Mouse (Mus musculus): Measurements from ENCODE around the gene Pld4. TPM values are rescaled to one million over a fixed set of nuclear protein-coding genes. Genes with fewer than 3 reads are reported as not detected.

Gene Pld4
- polyA plus RNA-seq, 1 experiment from 2014 or later: 4.2 TPM

DNA sequence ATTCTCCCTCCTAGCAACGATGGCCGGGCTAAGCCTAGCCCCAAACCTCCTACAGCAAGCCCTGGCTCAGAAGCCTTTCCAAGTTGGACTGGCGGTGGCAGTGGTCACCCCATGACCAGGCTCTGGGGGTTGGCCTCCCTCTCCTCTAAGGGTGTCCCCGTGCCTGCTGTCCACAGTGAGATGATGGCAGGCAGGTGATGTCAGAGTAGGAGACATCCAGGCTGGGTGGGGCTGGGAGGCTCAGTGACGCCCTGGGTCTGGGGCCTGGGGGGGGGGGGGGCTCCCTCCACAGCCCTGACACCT is 37.5 kb upstream of the Pld4 start:
- H3K4me2 ChIP-seq: peak overlapping the region; percentile 100
- H3K27me3 ChIP-seq (ENCODE audit: control insufficient read depth, insufficient read depth, low read length): peaks cover 30% of the 10 kb centered on the region
- peak overlapping the region; percentile 71; the same call in 1 of the 2 replicates for H3K9ac ChIP-seq (ENCODE audit: low read length)
- no peak for DNase-seq (ENCODE audit: low spot score, missing footprints)
- peak overlapping the region; percentile 74 for H3K4me3 ChIP-seq (ENCODE audit: low read depth, low read length)
- H3K9me3 ChIP-seq (ENCODE audit: control insufficient read depth, low read length): no peaks in the 10 kb centered on the region
- H3K27ac ChIP-seq (ENCODE audit: low read depth, low read length): no peak overlapping the region
- 12% methylated on average over 5 of the region's 5 CpGs for WGBS
- no peaks in the 10 kb centered on the region for H3K36me3 ChIP-seq (ENCODE audit: control insufficient read depth, insufficient read depth, low read length)
- H3K4me1 ChIP-seq (ENCODE audit: control insufficient read depth, insufficient read depth, low read length): peaks cover 9% of the 10 kb centered on the region
- ATAC-seq (ENCODE audit: low FRiP score): peak; percentile 17; the same call in 1 of the 2 replicates

DNA sequence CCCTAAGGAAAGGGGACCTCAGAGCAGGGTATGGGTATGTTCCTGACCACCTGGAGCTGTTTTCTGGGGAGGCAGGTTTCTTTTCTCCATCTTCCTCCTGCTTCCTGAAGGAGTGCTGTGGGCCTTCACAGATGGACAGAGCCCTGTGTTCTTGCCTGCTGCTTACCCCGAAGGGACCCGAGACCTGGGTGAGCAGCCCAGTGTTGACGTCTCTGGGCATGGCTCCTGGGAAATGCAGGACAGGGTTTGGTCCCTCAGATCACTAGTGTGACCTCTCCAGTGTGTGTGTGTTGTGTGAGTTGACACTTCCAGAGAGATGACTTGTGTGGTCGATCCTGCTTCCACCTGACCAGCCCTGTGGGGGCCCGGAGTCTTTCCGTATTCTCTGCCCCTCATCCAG is 37.0 kb upstream of the Pld4 start:
- H3K36me3 ChIP-seq (ENCODE audit: control insufficient read depth, insufficient read depth, low read length): no peaks in the 10 kb centered on the region
- no peaks in the 10 kb centered on the region for H3K9me3 ChIP-seq (ENCODE audit: control insufficient read depth, low read length)
- no peak overlapping the region for H3K9ac ChIP-seq (ENCODE audit: low read length)
- 88% methylated on average over 6 of the region's 6 CpGs for WGBS
- H3K4me3 ChIP-seq (ENCODE audit: low read depth, low read length): no peak overlapping the region
- peaks cover 30% of the 10 kb centered on the region for H3K27me3 ChIP-seq (ENCODE audit: control insufficient read depth, insufficient read depth, low read length)
- DNase-seq (ENCODE audit: low spot score, missing footprints) (peak; percentile 86), ATAC-seq (ENCODE audit: low FRiP score) (no peak)
- peak overlapping the region; percentile 100; the same call in 1 of the 2 replicates for H3K4me2 ChIP-seq
- H3K4me1 ChIP-seq (ENCODE audit: control insufficient read depth, insufficient read depth, low read length): peaks cover 9% of the 10 kb centered on the region
- H3K27ac ChIP-seq (ENCODE audit: low read depth, low read length): no peak overlapping the region

DNA sequence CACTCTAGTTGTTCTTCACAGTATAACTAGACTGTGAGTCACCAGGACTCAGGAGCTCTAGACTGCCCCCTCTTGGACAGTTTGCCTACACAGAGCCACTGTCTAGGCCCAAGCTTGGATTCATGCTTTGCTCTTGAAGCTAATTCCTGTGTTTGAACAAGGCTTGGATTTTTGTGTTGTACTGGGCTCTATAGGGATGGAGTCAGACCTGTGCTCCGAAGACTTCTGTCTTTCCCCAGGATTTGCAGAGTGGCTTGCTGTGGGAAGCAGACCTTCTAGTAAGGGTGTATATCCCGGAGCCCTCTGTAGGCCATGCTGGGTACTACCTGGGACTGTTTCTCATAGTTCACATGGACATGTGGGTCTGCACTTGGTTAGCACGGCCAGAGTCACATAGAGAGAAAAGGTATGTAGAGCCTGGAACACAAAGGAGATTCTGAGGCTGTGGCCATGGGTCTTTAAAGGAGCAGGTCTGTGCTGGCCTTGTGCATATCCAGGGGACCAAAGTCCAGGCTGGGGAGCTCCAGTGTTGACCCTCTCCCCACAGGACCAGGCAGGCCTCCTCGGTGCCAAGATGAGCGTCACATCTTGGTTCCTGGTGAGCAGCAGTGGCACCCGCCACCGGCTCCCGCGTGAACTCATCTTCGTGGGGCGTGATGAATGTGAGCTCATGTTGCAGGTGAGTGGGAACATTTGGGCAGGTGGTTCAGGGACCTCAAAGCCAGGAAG is 36.2 kb upstream of the Pld4 start:
- 78% methylated on average over 11 of the region's 11 CpGs for WGBS
- Histone ChIP-seq H3K27ac (ENCODE audit: low read depth, low read length) (no peak overlapping the region), H3K9ac (ENCODE audit: low read length) (no peak overlapping the region), H3K36me3 (ENCODE audit: control insufficient read depth, insufficient read depth, low read length) (no peaks in the 10 kb centered on the region), H3K27me3 (ENCODE audit: control insufficient read depth, insufficient read depth, low read length) (peaks cover 30% of the 10 kb centered on the region), H3K4me1 (ENCODE audit: control insufficient read depth, insufficient read depth, low read length) (peaks cover 9% of the 10 kb centered on the region), H3K4me2 (no peak overlapping the region), H3K9me3 (ENCODE audit: control insufficient read depth, low read length) (no peaks in the 10 kb centered on the region), H3K4me3 (ENCODE audit: low read depth, low read length) (no peak overlapping the region)
- peak; percentile 97 for DNase-seq (ENCODE audit: low spot score, missing footprints)
- ATAC-seq (ENCODE audit: low FRiP score): peak; percentile 33; the same call in 1 of the 2 replicates

DNA sequence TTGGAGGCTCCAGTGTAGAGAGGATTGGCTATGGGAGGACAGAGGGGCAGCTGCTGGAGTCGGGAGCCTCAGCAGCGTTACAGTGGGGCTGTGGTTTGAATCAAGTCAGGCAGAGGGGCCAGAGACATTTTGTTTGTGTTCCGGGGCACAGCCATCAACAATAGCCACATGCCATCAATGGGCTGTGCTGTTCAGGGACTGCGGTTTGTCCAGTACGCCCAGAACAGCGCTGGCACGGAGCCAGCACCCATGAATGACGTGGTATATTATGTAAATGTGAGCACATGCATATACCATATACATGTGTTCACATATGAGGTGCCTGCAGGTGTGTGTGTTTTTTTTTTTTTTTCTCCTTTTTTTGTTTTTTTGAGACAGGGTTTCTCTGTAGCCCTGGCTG is 32.7 kb upstream of the Pld4 start:
- H3K9ac ChIP-seq (ENCODE audit: low read length): no peak overlapping the region

DNA sequence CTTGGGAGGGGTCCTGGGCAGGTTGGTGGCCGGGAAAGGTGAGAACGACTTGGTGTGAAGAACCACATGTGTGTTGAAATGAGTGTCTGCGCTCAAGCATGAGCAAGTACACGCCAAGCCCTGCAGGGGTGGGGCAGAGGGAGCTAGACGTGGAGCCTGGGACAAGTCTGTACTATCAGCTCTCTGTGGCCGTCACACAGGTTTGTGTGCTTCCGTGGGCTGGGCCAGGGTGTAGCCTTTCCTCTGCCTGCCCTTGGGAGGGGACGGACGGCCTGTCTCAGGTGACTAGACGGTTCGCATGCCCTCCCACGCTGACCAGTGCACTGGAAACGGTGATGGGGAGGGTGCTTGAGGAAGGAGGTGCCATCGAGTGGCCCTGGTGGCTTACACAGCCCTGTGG is 29.6 kb upstream of the Pld4 start:
- ATAC-seq (ENCODE audit: low FRiP score): no peak
- 89% methylated on average over 14 of the region's 14 CpGs for WGBS

More for the DNA sequence above, 32.7 kb upstream of the Pld4 start:
- Histone ChIP-seq H3K27ac (ENCODE audit: low read depth, low read length) (no peak overlapping the region), H3K4me2 (no peak overlapping the region), H3K9me3 (ENCODE audit: control insufficient read depth, low read length) (no peaks in the 10 kb centered on the region), H3K4me3 (ENCODE audit: low read depth, low read length) (no peak overlapping the region), H3K36me3 (ENCODE audit: control insufficient read depth, insufficient read depth, low read length) (no peaks in the 10 kb centered on the region), H3K4me1 (ENCODE audit: control insufficient read depth, insufficient read depth, low read length) (peaks cover 2% of the 10 kb centered on the region; the same call in 1 of the 2 replicates), H3K27me3 (ENCODE audit: control insufficient read depth, insufficient read depth, low read length) (peaks cover 9% of the 10 kb centered on the region)
- 74% methylated on average over 8 of the region's 8 CpGs for WGBS
- ATAC-seq (ENCODE audit: low FRiP score): no peak
- no peak for DNase-seq (ENCODE audit: low spot score, missing footprints)

DNA sequence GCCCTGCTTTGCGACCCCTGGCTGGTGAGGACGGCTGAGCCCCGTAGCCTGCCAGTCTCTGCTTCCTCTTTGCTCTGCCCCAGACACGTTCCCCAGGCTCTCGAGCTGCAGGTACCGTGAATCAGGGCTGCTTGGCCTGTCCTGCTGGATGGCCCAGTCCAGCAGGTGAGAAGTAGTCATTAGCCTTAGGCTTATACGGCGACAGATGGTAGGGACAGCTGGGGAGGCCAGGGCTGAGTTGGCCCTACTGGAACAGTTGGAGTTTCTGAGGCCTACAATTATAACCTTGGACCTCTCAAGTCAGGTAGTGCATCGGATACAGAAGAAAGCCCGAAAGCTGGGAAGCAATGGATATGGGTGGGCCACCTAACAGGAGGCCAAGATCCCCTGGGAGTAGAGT is 27.9 kb upstream of the Pld4 start:
- Histone ChIP-seq H3K36me3 (ENCODE audit: control insufficient read depth, insufficient read depth, low read length) (0 out of 2 replicates have a peak, but pooled peaks cover 3% of the 10 kb centered on the region), H3K4me1 (ENCODE audit: control insufficient read depth, insufficient read depth, low read length) (no peaks in the 10 kb centered on the region), H3K9me3 (ENCODE audit: control insufficient read depth, low read length) (no peaks in the 10 kb centered on the region), H3K27ac (ENCODE audit: low read depth, low read length) (no peak overlapping the region), H3K4me3 (ENCODE audit: low read depth, low read length) (no peak overlapping the region), H3K27me3 (ENCODE audit: control insufficient read depth, insufficient read depth, low read length) (no peaks in the 10 kb centered on the region), H3K4me2 (no peak overlapping the region), H3K9ac (ENCODE audit: low read length) (no peak overlapping the region)
- DNase-seq (ENCODE audit: low spot score, missing footprints) (no peak), ATAC-seq (ENCODE audit: low FRiP score) (no peak)
- WGBS: 91% methylated on average over 10 of the region's 10 CpGs

More for the DNA sequence above, 29.6 kb upstream of the Pld4 start:
- H3K4me3 ChIP-seq (ENCODE audit: low read depth, low read length): no peak overlapping the region
- H3K9ac ChIP-seq (ENCODE audit: low read length): no peak overlapping the region
- DNase-seq (ENCODE audit: low spot score, missing footprints): no peak
- no peak overlapping the region for H3K27ac ChIP-seq (ENCODE audit: low read depth, low read length)
- H3K4me1 ChIP-seq (ENCODE audit: control insufficient read depth, insufficient read depth, low read length): no peaks in the 10 kb centered on the region
- H3K27me3 ChIP-seq (ENCODE audit: control insufficient read depth, insufficient read depth, low read length): no peaks in the 10 kb centered on the region
- no peak overlapping the region for H3K4me2 ChIP-seq
- no peaks in the 10 kb centered on the region for H3K9me3 ChIP-seq (ENCODE audit: control insufficient read depth, low read length)
- no peaks in the 10 kb centered on the region for H3K36me3 ChIP-seq (ENCODE audit: control insufficient read depth, insufficient read depth, low read length)

DNA sequence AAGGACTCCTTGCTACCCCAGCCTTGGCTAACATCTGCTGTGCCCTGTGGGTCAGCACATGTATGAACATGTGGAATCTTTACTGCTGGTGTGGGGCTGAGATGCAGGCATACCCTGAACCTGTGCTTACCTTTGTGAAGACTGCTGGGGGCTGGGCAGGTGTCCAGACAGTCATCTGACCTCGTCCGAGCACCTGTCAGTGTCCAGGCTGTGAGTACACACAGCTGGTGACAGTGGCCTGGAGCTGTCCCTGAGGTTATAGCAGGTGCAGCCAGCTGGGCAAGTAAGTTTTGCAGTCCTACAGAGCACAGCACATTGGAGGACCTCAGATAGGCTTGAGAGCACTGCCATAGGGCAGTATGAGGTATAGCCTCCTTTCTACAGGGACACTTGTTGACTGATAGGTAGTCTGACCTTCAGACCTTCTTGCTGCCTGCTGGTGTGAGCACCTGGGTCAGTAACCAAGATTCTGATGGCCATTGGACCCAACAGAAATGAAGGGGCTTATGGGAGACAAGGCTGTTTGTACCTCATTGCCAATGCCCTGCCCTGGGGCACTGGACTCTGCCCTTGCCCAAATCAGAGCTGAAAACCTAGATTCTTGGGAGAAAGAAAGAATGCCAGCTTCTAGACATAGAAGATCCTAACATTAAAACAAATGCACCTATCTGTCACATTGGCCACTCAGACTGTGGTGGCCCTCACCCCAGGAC is 26.2 kb upstream of the Pld4 start:
- no peak overlapping the region for H3K27ac ChIP-seq (ENCODE audit: low read depth, low read length)
- 0 out of 2 replicates have a peak, but pooled peaks cover 3% of the 10 kb centered on the region for H3K36me3 ChIP-seq (ENCODE audit: control insufficient read depth, insufficient read depth, low read length)
- no peaks in the 10 kb centered on the region for H3K9me3 ChIP-seq (ENCODE audit: control insufficient read depth, low read length)
- no peak overlapping the region for H3K4me3 ChIP-seq (ENCODE audit: low read depth, low read length)
- DNase-seq (ENCODE audit: low spot score, missing footprints) (peak; percentile 28), ATAC-seq (ENCODE audit: low FRiP score) (no peak)
- H3K4me2 ChIP-seq: no peak overlapping the region
- H3K27me3 ChIP-seq (ENCODE audit: control insufficient read depth, insufficient read depth, low read length): no peaks in the 10 kb centered on the region
- WGBS: 76% methylated on average over 2 of the region's 2 CpGs
- no peak overlapping the region for H3K9ac ChIP-seq (ENCODE audit: low read length)
- H3K4me1 ChIP-seq (ENCODE audit: control insufficient read depth, insufficient read depth, low read length): no peaks in the 10 kb centered on the region

DNA sequence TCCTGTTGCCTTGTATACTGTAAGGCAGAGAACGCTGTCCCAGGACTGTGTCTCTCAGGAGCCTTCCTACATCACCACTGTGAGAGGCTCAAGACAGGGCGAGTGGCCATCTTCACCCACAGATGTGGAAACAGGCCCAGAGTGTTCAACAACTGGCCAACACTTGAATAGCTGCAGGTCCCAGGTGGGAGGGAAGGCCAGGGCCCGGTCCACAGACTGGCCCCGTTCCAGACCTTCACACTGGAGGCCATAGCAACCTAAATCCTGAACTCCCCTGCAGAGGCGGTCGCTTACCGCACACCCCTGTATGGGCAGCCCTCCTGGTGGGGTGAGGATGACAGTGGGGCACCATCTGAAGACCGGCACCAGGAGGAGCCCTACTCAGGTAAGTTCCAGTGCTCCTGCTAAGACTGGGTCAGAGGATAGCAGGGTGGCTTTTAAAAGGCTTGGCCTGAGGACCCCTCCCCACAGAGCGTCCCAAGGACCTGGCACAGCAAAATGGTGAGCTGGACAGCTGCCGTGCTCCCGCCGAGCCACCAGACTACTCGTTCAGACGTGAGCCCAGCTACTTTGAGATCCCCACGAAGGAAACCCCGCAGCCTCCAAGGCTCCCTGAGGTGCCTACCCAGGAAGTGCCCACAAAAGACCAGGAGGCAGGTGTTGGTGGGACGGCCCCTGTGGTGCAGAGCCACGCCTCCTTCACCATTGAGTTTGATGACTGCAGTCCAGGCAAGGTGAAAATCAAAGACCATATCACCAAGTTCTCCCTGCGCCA is 25.4 kb upstream of the Pld4 start:
- Histone ChIP-seq H3K9me3 (ENCODE audit: control insufficient read depth, low read length) (no peaks in the 10 kb centered on the region), H3K9ac (ENCODE audit: low read length) (no peak overlapping the region), H3K27ac (ENCODE audit: low read depth, low read length) (no peak overlapping the region), H3K36me3 (ENCODE audit: control insufficient read depth, insufficient read depth, low read length) (0 out of 2 replicates have a peak, but pooled peaks cover 3% of the 10 kb centered on the region), H3K4me2 (no peak overlapping the region), H3K4me3 (ENCODE audit: low read depth, low read length) (no peak overlapping the region), H3K4me1 (ENCODE audit: control insufficient read depth, insufficient read depth, low read length) (no peaks in the 10 kb centered on the region), H3K27me3 (ENCODE audit: control insufficient read depth, insufficient read depth, low read length) (no peaks in the 10 kb centered on the region)
- no peak for ATAC-seq (ENCODE audit: low FRiP score)
- DNase-seq (ENCODE audit: low spot score, missing footprints): peak; percentile 68
- 87% methylated on average over 19 of the region's 19 CpGs for WGBS
